Mouse (Mus musculus): ENCODE measurements around the gene Tedc2.

Gene Tedc2

GRCm38 (mm10) chr17:24192848-24193247 lies 27.8 kb downstream of the Tedc2 start:
- no peak for DNase-seq

GRCm38 (mm10) chr17:24191481-24191880 lies 29.2 kb downstream of the Tedc2 start:
- DNase-seq = no peak

- DNase-seq = no peak
Observed at GRCm38 (mm10) chr17:24190934-24191333, 29.7 kb downstream of the Tedc2 start.

GRCm38 (mm10) chr17:24174259-24174658 lies 46.4 kb downstream of the Tedc2 start:
- no peak for DNase-seq

GRCm38 (mm10) chr17:24173423-24173822 lies 47.2 kb downstream of the Tedc2 start:
- peak; percentile 57 for DNase-seq

GRCm38 (mm10) chr17:24171738-24172137 lies 48.9 kb downstream of the Tedc2 start:
- no peak for DNase-seq

GRCm38 (mm10) chr17:24170729-24171128 lies 49.9 kb downstream of the Tedc2 start:
- DNase-seq = no peak

- no peak for DNase-seq
Observed at GRCm38 (mm10) chr17:24170125-24170524, 50.5 kb downstream of the Tedc2 start.

GRCm38 (mm10) chr17:24169317-24170065 lies 51.2 kb downstream of the Tedc2 start, which contains the start of gene Atp6v0c:
Gene Atp6v0c, minus strand, starts transcription at chr17:24169702.
- DNase-seq = peak; percentile 96

- DNase-seq = peak; percentile 75
Observed at GRCm38 (mm10) chr17:24168590-24169277, 51.9 kb downstream of the Tedc2 start.

GRCm38 (mm10) chr17:24167891-24168505 lies 52.7 kb downstream of the Tedc2 start:
- no peak for DNase-seq

GRCm38 (mm10) chr17:24167120-24167519 lies 53.5 kb downstream of the Tedc2 start:
- DNase-seq = no peak
